Comparison of ENCODE assay signal across 30 mouse cellular contexts in genomic region chr15:40524350-40524749, GRCm38 (mm10).
"Had no signal": no experiment of that assay in that cellular context is flagged by ENCODE, and none has a peak within 500 bp of the region (broad histone marks: within the 10 kb centered on the region; RNA-seq: fewer than 3 reads in every experiment).

No protein-coding gene starts in this region.

- H3K9me3 ChIP-seq: limb, embryonic 10.5 days; limb, embryonic 12.5 days; limb, embryonic 13.5 days; limb, embryonic 15.5 days; liver, embryonic 13.5 days; liver, embryonic 15.5 days; lung, embryonic 15.5 days; megakaryocyte, embryonic 14.5 days; midbrain, embryonic 10.5 days; midbrain, embryonic 12.5 days; midbrain, embryonic 13.5 days; midbrain, embryonic 15.5 days; neural tube, embryonic 12.5 days had no signal

- H3K4me2 ChIP-seq: limb, embryonic 12.5 days; limb, embryonic 13.5 days; limb, embryonic 15.5 days; liver, embryonic 11.5 days; liver, embryonic 13.5 days; liver, embryonic 15.5 days; lung, embryonic 14.5 days; lung, embryonic 15.5 days; midbrain, embryonic 11.5 days; midbrain, embryonic 12.5 days; midbrain, embryonic 13.5 days; midbrain, embryonic 15.5 days; neural tube, embryonic 12.5 days had no signal

- H3K9ac ChIP-seq: limb, embryonic 12.5 days; limb, embryonic 13.5 days; limb, embryonic 15.5 days; liver, embryonic 13.5 days; liver, embryonic 14.5 days; liver, embryonic 15.5 days; liver, postnatal 0 days; lung, embryonic 14.5 days; lung, embryonic 15.5 days; midbrain, embryonic 12.5 days; midbrain, embryonic 13.5 days; midbrain, embryonic 15.5 days; neural tube, embryonic 12.5 days had no signal

- H3K36me3 ChIP-seq: limb, embryonic 10.5 days; limb, embryonic 12.5 days; limb, embryonic 13.5 days; limb, embryonic 15.5 days; liver, embryonic 13.5 days; liver, embryonic 15.5 days; lung, embryonic 15.5 days; midbrain, embryonic 10.5 days; midbrain, embryonic 12.5 days; midbrain, embryonic 13.5 days; midbrain, embryonic 15.5 days; neural tube, embryonic 12.5 days had no signal

- H3K27me3 ChIP-seq: limb, embryonic 12.5 days; limb, embryonic 13.5 days; limb, embryonic 15.5 days; liver, embryonic 13.5 days; liver, embryonic 15.5 days; lung, embryonic 15.5 days; megakaryocyte, embryonic 14.5 days; midbrain, embryonic 12.5 days; midbrain, embryonic 13.5 days; midbrain, embryonic 15.5 days; neural tube, embryonic 12.5 days had no signal

- H3K4me1 ChIP-seq: limb, embryonic 10.5 days; limb, embryonic 12.5 days; limb, embryonic 13.5 days; limb, embryonic 15.5 days; liver, embryonic 13.5 days; liver, embryonic 15.5 days; lung, embryonic 15.5 days; megakaryocyte, embryonic 14.5 days; midbrain, embryonic 10.5 days; midbrain, embryonic 12.5 days; midbrain, embryonic 13.5 days; midbrain, embryonic 15.5 days; neural tube, embryonic 12.5 days had no signal

- H3K4me3 ChIP-seq: left cerebral cortex, adult 2 months; limb, embryonic 10.5 days; limb, embryonic 12.5 days; limb, embryonic 13.5 days; limb, embryonic 15.5 days; liver, embryonic 13.5 days; liver, embryonic 15.5 days; lung, embryonic 15.5 days; megakaryocyte, embryonic 14.5 days; midbrain, embryonic 10.5 days; midbrain, embryonic 12.5 days; midbrain, embryonic 13.5 days; midbrain, embryonic 15.5 days; myocyte; neural tube, embryonic 12.5 days had no signal

- ATAC-seq: liver, postnatal 0 days; midbrain, embryonic 13.5 days; midbrain, embryonic 15.5 days; midbrain, embryonic 16.5 days had no signal

- H3K27ac ChIP-seq: left cerebral cortex, adult 2 months; limb, embryonic 10.5 days; limb, embryonic 12.5 days; limb, embryonic 13.5 days; limb, embryonic 15.5 days; liver, embryonic 13.5 days; liver, embryonic 14.5 days; liver, embryonic 15.5 days; lung, embryonic 15.5 days; macrophage; midbrain, embryonic 10.5 days; midbrain, embryonic 12.5 days; midbrain, embryonic 13.5 days; midbrain, embryonic 15.5 days; neural tube, embryonic 12.5 days had no signal

- DNase-seq: layer of hippocampus, postnatal 36 days; left cerebral cortex, postnatal 4 days; liver; liver, embryonic 13.5 days; liver, postnatal 0 days; lung, adult 18-20 months; lung, adult 2 months; lung, embryonic 14.5 days; lung, postnatal 10 days; lung, postnatal 36 days; midbrain, embryonic 14.5 days had no signal
